Mouse (Mus musculus): ENCODE measurements around the gene Ltbp1.

The Ltbp1 gene

DNA sequence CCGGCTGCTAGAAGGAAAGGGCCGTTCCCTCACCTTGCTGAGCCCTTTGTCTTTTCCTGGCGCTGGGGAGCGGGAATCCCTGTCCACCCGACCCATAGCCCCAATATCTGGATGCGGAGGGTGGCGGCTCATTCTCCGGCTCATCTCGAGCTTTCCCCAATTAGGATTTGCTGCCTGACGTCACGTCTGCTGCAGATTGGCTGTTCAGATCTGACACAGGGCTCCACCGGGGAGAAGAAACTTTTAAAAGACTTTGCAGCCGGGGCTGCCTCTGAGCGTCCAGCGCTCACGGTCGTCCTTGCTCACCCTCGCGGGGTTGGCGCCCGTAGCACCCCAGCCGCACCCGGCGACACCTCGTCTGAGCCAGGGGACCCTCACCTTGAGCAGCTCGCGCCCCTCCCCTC lies at the start of gene Ltbp1:
Gene Ltbp1 (plus strand): TSS at position 288 of the 404 bp plus-strand sequence.
- DNase-seq = no peak

DNA sequence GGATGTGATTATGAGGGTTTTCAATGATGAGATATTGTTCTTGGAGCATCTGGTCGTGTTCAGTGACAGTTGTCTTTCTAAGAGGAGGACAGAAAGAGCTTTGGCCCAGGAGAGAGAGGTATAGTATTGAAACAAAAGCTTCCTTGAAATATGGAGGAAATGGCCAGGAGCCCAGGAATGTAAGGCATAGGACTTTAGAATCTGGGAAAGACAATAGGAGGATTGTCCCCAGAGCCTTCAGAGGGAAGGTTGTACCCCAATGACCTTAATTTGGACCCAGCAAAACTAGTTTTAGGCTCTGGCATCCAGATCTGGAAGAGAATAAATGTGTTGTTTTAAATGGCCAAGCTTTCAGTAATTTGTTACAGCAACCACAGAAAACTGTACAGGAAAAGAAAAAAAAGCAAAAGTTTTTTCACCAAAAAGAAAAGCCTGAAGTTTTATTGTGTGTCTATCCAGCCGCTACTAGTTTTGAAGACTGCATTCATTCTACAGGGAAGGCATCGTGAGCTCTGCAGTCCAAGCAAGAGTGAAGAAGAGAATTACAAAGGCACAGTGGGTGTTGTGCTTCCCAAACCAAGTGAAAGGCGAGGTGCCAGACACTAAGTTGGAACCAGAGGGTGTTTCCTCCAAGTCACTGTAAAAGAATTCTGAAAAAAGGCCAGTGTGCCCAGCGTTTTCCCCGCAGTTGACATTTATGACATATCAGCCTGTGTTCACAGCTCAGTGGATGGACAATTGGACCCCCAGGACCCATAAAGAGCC lies 45.7 kb upstream of the Ltbp1 start:
- DNase-seq = no peak

DNA sequence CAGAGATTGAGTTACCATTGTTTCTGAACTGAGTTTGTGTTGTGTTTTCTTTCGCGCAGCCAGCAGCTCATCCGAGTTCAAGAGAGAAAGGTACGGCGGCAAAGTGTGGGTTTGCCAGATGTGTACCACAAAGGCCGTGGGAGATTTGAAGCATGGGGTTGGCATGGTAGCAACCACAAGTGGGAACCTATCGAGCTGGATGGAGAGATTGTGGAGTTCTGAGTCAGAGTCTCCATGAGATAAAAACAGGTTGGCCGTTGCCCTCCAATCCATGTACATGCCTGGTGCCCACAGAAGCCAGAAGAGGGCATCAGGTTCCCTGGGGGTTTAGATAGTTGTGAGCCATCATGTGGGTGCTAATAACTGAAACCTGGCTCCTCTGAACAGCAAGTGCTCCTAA lies 42.1 kb upstream of the Ltbp1 start:
- no peak for DNase-seq

DNA sequence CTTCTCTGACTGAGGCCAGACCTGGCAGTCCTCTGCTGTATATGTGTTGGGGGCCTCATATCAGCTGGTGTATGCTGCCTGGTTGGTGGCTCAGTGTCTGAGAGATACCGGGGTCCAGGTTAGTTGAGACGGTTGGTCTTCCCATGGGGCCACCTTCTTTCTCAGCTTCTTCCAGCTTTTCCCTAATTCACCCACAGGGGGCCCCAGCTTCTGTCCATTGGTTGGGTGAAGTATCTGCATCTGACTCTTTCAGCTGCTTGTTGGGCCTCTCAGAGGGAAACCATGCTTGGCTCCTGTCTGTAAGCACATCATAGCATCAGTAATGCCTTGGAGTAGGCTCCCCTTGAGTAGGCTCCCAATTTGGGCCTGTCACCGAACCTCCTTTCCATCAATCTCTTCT lies 41.5 kb upstream of the Ltbp1 start:
- DNase-seq = no peak

DNA sequence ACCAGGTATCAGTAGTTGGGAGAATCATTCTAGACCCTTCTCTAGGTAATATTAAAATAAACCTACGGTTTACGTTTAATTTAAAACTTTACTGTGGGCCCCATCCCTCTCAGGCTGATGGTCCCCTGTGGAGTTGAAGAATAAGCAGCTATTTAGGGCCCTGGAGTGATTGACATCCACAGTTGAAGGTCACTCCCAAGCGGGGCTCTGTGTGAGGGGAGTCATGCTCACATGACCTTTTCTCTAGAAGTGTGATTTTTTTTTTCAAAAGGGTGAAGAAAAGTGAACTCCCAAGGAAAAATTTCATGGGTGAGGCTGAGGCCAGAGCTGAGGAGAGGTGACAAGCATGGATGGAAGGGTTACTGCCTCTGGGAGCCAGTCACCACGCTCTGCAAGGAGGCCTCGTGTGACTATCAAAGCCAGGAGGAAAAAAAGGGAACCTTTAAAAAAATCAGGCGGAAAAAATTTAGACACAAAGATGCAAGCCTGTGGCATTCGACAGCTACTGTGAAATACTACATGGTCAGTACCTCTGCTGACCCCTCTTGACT lies 38.0 kb upstream of the Ltbp1 start:
- DNase-seq = no peak

DNA sequence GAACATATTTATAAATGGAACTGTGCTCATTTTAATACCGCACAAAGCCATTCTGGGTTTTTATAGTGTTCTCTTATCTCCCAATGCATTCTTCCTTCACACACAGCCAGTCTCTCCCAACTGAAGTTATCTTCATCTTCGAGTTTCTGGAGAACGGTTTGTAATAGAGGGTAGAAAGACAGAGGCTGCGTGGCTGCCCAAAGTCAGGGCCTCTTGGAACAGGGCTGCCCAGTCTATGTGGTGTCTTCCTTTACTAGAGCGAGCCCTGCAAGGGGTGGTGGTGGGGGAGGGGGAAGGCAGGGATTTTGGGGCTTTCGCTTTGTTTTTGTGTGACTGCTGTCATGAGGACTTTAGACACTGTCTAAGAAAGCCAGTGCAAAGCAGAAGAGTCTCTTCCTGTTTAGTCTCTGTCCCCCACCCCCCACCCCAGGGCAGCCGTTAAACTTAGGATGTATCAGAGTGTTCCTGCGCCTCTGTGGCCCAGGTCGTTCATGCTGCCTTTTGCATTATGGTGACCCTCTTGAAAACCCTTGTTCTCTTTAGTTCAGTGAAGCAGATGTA lies 37.1 kb upstream of the Ltbp1 start:
- no peak for DNase-seq

DNA sequence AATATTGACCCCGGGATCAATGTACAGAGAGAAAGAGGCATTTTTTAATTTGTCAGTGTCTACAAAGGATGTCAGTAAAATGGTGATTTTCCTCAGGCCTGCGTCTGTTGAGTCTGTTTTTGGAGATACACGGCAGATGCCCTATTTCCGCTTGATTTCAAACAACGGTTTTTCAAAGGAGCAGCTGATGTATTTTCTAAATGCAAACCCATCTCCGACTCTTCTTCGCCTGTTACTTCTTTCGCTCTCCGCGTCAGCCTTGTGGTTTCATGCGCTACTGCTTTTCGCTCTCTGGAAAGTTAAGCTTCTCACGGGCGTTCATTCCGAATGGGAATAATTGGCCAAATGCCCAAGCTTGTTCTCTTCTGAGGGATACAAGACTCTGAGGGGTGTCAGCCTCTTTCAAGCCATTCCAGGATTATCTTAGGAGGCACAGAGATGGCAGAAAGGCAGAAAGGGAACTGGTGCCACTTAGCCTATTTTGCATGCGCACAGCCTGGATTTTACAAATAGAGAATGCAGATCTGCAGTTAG lies 36.6 kb upstream of the Ltbp1 start:
- DNase-seq = no peak

DNA sequence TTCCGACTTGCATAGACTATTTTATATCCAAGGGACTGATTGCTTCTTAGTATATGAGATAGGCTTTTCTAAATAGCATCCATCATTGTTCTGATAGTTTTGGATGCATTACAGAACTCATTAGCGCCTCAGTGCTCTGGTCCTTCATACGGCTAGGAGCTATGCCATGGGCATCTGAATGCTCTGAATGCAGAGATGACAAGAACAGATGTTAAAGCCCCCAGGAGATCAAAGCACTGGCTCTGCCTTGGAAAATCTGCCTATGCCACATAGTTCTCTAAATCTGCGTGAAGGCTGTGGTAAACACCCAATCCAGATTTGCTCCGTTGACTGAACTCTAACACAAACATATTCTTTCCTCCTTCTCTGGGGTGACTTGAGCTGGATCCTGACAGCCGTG lies 30.2 kb upstream of the Ltbp1 start:
- no peak for DNase-seq

DNA sequence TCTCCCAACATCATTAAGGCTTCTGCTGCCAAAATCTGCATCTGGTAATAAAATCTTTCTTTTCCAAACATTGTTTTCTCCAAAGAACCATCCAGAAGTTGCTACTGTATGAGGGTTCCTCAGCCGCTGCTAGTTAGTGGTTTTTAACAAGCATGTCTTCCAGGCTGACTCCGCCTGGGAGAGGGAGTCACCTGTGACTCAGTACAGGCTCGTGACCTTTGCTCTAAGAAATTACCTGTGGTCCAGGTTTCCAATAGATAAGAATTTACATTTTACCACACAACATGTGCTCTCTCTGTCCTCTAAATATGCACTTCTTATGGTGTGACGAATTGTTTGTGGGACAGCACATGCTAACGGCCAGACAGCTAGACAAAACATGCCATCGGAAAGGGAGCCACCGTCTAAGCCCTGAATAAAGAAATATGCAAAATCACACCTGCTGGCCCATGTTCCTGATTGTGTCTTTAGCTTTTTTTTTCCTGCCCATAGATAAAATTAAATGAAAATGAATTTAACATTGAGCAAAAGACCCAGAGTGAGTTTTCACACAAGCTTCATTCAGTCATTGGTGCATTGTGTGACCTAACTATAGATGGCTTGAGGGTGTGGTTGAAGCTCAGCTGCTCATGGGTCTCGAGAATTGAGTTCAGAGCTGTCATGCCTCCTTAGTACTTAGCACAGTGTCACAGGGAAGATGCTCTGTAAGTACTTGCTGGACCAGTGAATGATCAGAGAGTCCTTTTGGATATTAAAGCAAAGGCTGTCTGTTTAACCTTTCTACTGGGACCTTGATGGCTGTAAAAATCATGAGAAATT lies 29.0 kb upstream of the Ltbp1 start:
- DNase-seq = no peak

DNA sequence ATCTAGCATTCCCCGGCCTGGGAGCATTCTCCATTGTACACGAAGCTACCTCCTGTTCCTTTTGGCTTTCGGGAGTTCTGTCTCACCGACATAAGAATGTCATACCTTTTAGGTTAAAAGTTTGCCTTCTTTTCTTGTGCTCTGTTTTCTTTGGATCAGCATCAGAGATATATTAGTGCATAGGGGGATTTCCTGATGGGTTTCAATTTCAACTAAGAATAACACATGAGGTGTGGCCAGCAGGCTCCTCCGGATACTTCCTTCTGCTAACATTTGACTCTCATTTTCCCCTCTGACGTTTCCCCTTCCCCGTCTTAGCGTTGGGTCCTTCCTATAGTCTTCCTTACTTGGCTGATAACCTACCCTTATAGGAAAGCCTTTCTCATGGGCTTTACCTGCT lies 25.6 kb upstream of the Ltbp1 start:
- DNase-seq = no peak

DNA sequence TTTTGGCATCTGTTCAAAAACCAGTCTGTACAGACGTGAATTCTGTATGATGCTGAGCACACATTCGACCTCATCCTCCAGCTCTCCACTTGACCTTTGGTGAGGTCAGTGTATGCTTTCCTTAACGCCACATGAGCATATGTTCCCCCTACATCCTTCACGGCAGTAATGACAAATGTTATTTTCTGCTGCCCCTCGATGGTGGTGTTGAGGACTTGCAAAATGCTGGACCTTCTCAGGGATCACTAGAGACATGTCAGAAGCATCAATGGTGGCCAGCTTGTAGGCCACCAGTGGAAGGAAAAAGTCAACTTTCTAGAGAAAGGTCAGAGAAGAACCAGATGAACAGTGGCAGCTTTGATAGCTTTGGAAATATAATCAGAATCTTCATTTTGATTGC lies 23.7 kb upstream of the Ltbp1 start:
- no peak for DNase-seq

DNA sequence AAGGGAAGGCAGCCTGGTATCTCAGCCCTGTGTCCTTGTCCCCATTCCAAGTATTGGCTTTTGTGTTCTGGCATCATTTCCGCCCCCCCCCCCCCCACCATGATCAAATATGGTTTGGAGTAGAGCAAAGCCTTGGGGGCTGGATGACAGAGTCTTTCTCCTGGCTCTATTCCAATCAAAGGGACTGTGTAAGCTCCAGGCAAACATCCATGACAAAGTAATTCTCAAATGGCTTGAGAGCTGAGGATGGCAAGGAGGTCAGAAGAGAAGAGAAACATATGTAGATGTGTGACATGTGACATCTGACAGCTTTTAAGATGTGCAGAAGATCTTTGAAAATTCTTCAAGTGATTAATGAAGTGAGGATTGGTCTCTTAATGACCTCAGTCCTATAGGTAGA lies 22.5 kb upstream of the Ltbp1 start:
- no peak for DNase-seq

DNA sequence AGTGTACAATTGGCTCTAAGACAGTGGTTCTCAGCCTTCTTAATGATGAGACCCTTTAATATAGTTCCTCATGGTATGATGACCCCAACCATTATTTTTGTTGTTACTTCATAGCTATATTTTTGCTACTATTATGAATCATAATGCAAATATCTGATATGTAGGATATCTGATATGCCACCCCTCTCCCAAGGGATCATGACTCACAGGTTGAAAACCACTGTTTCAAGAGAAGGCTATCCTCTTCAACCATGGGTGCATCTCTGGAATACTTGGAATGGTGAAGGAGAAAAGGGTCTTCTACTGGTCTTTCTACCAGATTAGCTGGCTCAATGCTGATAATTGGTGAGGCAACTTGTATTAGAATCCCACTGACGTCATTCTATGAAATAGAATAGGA lies 21.3 kb upstream of the Ltbp1 start:
- DNase-seq = no peak

DNA sequence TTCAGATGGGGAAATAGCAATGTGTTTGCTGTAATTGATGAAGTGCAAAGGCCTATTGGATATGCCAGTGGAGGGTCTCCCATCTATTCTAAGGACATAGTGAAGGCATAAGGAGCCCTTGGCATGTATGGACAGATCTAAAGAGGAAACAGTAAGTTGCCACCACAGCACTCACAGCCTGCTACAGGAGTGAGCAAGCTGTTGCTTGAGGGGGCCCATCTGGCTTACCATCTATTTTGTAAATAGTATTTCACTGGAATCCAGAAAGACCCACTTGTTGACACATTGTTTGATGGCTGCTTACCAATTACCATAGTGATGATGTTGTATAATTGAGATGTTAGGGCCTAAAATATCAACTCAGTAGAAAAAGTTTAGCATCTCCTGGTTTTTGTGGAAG lies 20.7 kb upstream of the Ltbp1 start:
- no peak for DNase-seq

DNA sequence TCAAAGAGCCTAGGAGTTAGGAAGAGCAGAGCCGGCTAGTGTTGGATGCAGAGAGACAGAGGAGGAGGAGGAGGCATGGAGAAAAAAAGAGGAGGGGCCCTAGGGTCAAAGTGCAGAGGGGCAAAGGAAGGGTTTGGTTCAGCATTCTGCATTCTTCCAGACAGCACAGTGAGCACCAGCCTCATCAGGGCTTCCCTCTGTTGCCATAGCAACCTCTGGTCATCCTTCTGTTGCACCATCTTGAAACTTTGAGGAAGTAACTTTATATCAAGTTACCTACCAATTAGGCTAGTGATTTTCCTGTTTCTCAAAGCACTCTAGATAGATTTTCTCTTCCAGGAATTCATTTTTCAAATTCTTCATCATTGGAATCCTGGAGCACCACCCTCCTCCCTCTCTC lies 18.3 kb upstream of the Ltbp1 start:
- DNase-seq = no peak

DNA sequence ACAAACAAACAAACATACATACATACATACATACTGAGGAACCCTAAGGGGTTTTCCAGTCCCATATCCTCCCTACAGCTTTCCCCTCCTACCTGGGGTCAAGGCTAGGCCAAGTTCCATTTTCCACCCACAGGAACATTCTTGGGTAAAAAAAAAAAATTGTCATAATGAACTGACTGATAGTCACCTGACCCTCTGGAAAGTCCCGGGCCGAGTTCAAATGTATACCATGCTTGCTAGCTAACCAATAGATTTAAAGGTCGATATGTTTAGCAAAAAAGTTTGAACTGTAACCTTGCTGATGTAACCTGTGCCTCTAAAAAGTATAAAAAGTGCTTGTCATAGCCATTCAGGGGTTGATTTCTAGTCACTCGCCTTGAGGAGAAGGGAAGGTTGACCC lies 15.7 kb upstream of the Ltbp1 start:
- no peak for DNase-seq

DNA sequence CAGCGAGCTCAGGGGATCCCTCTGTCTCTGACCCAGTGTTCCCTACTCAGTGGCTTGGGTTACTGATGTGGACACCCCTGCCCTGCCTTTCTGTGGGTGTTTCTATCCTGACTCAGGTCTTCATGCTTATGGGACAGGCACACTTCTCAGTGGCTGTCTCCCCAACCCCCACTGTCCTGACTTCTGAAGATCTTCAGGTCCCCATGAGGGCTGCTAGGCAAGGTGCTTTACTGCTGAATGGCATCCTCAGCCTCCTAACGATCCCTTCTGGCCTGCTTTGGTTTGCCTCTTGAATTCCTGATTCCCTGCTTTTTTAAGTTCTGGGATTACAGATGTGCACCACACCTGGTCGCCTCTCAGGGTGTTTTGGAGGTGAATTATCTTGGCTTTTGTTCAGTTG lies 14.8 kb upstream of the Ltbp1 start:
- DNase-seq = no peak

DNA sequence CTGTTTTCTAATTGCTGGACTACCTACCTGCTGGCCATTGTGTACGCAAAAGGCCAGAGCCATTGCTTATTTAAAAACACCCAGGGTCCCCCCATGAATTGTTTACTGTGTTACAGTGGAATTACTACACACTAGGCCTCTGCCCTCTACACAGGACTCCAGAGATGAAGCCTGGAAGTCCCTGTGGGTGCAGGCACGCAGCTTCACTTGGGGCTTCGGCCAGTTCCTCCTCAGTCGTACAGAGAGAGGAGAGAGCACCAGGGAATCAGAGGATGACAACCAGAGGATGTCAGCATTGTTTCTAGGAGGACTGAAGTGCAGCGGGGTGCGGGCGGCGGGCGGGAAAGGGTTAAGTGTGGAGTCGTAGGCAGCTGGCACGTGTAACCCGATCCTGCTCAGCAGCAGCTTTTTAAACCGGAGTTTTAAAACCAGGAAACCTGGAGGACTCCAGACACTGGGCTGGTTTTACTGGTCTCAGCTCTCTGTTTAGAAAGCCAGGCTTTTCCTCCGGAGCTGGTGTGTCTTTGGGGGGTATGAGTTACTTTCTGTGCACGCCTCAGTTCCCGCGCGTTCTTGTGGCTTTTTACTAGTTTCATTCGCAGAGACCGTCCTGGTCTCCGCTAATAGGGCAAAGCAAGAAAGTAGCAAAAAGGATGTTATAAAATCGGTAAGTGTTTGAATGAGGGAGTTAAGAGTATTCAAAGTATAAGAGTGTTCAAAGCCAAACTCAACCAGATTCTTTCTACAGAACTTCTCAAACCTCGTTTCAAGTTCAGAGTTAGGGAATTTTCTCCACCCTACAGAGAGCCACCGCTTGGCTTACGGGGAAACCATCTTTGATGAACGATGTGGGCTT lies 11.4 kb upstream of the Ltbp1 start:
- no peak for DNase-seq

DNA sequence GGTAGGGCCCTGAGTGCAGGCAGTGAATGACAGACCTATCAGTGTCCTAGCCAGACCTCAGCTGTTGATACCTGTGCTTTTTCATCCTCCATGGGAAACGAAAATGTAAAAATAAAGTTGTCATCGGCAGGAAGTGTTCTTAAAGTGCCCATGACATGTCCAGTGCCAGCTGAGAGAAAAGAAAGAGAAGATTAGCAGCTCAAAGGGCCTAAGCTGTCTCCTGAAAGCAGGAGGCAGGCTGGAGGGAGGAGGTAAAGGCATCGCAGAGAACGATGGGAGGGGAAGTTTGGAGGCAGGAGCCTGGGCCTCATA lies 10.8 kb upstream of the Ltbp1 start:
- DNase-seq = no peak

DNA sequence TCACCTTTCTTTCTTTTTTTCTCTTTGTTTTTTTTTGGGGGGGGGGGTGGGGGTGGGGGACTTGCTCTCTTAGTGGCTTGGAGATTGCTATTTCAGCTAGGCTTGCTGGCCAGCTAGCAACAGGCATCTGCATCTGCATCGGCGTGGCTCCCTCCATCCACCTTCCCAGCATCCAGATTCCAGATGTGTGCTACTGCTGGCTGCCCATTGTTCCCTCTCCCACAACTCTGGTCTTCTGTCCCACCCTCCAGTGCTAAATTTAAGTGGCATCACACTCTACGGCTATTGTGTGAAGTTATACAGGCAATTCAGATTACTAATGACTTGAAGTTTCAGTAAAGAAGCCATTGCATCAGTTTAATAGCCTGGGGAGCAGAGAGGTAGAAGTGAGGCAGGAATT lies 10.1 kb upstream of the Ltbp1 start:
- no peak for DNase-seq

DNA sequence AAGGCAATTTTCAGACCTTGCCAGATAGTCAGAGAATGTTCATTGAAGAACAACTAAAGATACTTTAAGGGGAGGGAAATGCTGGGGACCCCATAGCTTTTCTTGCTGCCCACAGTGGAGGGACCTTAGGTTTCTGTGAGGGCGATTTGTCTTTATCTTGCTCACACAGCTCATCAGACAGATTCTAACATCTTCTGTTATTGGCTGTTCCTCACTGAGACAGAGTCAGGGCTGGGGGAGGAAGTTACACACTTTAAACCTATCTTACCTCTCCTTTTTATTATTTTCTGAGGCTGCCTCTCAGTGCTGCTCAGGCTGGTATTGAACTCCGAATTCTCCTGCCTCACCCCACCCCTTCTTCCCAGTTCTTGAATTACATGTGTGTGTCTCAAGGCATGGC lies 5.3 kb upstream of the Ltbp1 start:
- no peak for DNase-seq

DNA sequence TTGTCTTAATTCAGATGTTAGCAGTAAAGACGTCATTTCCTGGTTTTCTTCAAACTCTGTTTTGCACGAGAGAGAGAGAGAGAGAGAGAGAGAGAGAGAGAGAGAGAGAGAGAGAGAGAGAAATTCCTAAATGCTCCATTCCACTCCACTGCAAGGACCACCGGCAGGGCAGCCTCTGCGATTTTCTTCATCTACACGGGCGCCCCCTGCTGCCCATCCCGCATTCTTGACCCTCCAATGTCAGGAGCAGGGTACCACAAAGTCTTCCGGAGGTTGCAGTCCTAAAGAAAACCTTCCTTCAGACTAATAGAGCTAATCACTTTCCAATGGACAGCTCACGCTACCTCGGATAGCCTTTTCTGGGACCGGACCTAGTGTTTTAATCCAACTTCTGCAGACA lies 548 bp upstream of the Ltbp1 start:
- DNase-seq = peak; percentile 52

All from thymus, postnatal 36 days (tissue).